Mouse (Mus musculus) intestine, embryonic 16.5 days (tissue): Measurements from ENCODE around the gene Fam50b. TPM values are rescaled to one million over a fixed set of nuclear protein-coding genes. Genes with fewer than 3 reads are reported as not detected.

Experiments
- polyA plus RNA-seq: library from polyadenylated mRNA; unstranded; fragments of >200 nt; fragmentation: Nextera tagmentation; extraction: Ambion mirVana; gene quantifications from 2 replicates; pipeline ENCODE4 v1.2.1, GENCODE M21; 2015

Fam50b gene
- polyA plus RNA-seq, 1 experiment from 2014 or later = not detected

Other genes with a start within 250 kb of the Fam50b start
- 22.6 and 25.6 TPM in 2 replicates for gene Pxdc1, start 81.4 kb upstream of the Fam50b start, polyA plus RNA-seq
- gene Prpf4b, start 140.5 kb downstream of the Fam50b start, polyA plus RNA-seq = 50.9 and 55.5 TPM in 2 replicates
- 0.54 and 1.2 TPM in 2 replicates for gene Fam217a, start 189.5 kb downstream of the Fam50b start, polyA plus RNA-seq
- gene 4933417A18Rik, start 189.6 kb downstream of the Fam50b start, polyA plus RNA-seq = not detected in 2 replicates
- 3.4 and 3.5 TPM in 2 replicates for gene Eci3, start 229.0 kb downstream of the Fam50b start, polyA plus RNA-seq